Comparison of ENCODE assay signal across 9 mouse cellular contexts in genomic region chr5:66384806-66385446, GRCm38 (mm10).
DNase-seq lines count a peak whose midpoint lies in the region; ATAC-seq lines count a peak whose summit lies in the region.
"Had no signal": no experiment of that assay in that cellular context is flagged by ENCODE, and none has a peak within 500 bp of the region (broad histone marks: within the 10 kb centered on the region; RNA-seq: fewer than 3 reads in every experiment).

No protein-coding gene starts in this region.

- no peaks in the 10 kb centered on the region for H3K9me3 ChIP-seq in embryonic facial prominence, embryonic 13.5 days
- H3K9me3 ChIP-seq in embryonic facial prominence, embryonic 10.5 days, result no peaks in the 10 kb centered on the region
- H3K9me3 ChIP-seq in hindbrain, embryonic 15.5 days, result no peaks in the 10 kb centered on the region
- H3K9me3 ChIP-seq in hindbrain, embryonic 11.5 days (ENCODE audit: control insufficient read depth, low read length), result no peaks in the 10 kb centered on the region
- no peaks in the 10 kb centered on the region for H3K9me3 ChIP-seq in forebrain, embryonic 11.5 days (ENCODE audit: control insufficient read depth, low read length)

- peaks cover 31% of the 10 kb centered on the region for H3K4me1 ChIP-seq in embryonic facial prominence, embryonic 13.5 days
- 0 out of 2 replicates have a peak, but pooled peaks cover 7% of the 10 kb centered on the region for H3K4me1 ChIP-seq in embryonic facial prominence, embryonic 10.5 days
- peaks cover 38% of the 10 kb centered on the region for H3K4me1 ChIP-seq in hindbrain, embryonic 15.5 days (replicated peaks)
- H3K4me1 ChIP-seq in hindbrain, embryonic 11.5 days (replicated peaks; ENCODE audit: control insufficient read depth, insufficient read depth, low read length), result no peaks in the 10 kb centered on the region
- H3K4me1 ChIP-seq in forebrain, embryonic 11.5 days (replicated peaks; ENCODE audit: control insufficient read depth, insufficient read depth, low read length), result no peaks in the 10 kb centered on the region

- WGBS in embryonic facial prominence, embryonic 13.5 days, result 88% methylated on average over 6 of the region's 6 CpGs
- 85% methylated on average over 6 of the region's 6 CpGs for WGBS in embryonic facial prominence, embryonic 10.5 days
- 59% methylated on average over 6 of the region's 6 CpGs for WGBS in hindbrain, embryonic 15.5 days
- WGBS in hindbrain, embryonic 11.5 days, result 85% methylated on average over 6 of the region's 6 CpGs
- 87% methylated on average over 6 of the region's 6 CpGs for WGBS in forebrain, embryonic 11.5 days

- no peaks in the 10 kb centered on the region for H3K27me3 ChIP-seq in embryonic facial prominence, embryonic 13.5 days
- H3K27me3 ChIP-seq in embryonic facial prominence, embryonic 10.5 days (replicated peaks; ENCODE audit: low read depth, poor library complexity, severe bottlenecking), result no peaks in the 10 kb centered on the region
- H3K27me3 ChIP-seq in hindbrain, embryonic 15.5 days, result no peaks in the 10 kb centered on the region
- H3K27me3 ChIP-seq in hindbrain, embryonic 11.5 days (ENCODE audit: control insufficient read depth, insufficient read depth, low read length), result no peaks in the 10 kb centered on the region
- no peaks in the 10 kb centered on the region for H3K27me3 ChIP-seq in forebrain, embryonic 11.5 days (ENCODE audit: control insufficient read depth, insufficient read depth, low read length)

- no peak overlapping the region for H3K9ac ChIP-seq in embryonic facial prominence, embryonic 13.5 days
- no peak overlapping the region for H3K9ac ChIP-seq in hindbrain, embryonic 15.5 days
- H3K9ac ChIP-seq in hindbrain, embryonic 11.5 days (ENCODE audit: low read depth, low read length), result no peak overlapping the region
- no peak overlapping the region for H3K9ac ChIP-seq in forebrain, embryonic 11.5 days (ENCODE audit: low read length)
- H3K9ac ChIP-seq: liver, embryonic 14.5 days had no signal

- DNase-seq in embryonic facial prominence, embryonic 10.5 days (ENCODE audit: low spot score), result no peak
- no peak for DNase-seq in hindbrain, embryonic 11.5 days (ENCODE audit: low spot score)
- peak; percentile 92 for DNase-seq in Muller cell, postnatal 12 days (ENCODE audit: inconsistent ontology term)
- DNase-seq in cerebellum, postnatal 10 days, result peak; percentile 50 to 58
- no peak for DNase-seq in forebrain, embryonic 11.5 days (ENCODE audit: low spot score)
- DNase-seq in yolk sac, embryonic 10.5 days (ENCODE audit: low spot score), result no peak

- H3K4me2 ChIP-seq in embryonic facial prominence, embryonic 13.5 days, result no peak overlapping the region
- no peak overlapping the region for H3K4me2 ChIP-seq in hindbrain, embryonic 15.5 days
- no peak overlapping the region for H3K4me2 ChIP-seq in hindbrain, embryonic 11.5 days (replicated peaks; ENCODE audit: low read depth, low read length)
- no peak overlapping the region for H3K4me2 ChIP-seq in forebrain, embryonic 11.5 days (ENCODE audit: low read depth, low read length, severe bottlenecking)

- 0 out of 2 replicates have a peak, but pooled peaks cover 2% of the 10 kb centered on the region for H3K36me3 ChIP-seq in embryonic facial prominence, embryonic 13.5 days
- H3K36me3 ChIP-seq in embryonic facial prominence, embryonic 10.5 days (replicated peaks), result no peaks in the 10 kb centered on the region
- H3K36me3 ChIP-seq in hindbrain, embryonic 15.5 days, result no peaks in the 10 kb centered on the region
- no peaks in the 10 kb centered on the region for H3K36me3 ChIP-seq in hindbrain, embryonic 11.5 days (ENCODE audit: control insufficient read depth, insufficient read depth, low read length)
- no peaks in the 10 kb centered on the region for H3K36me3 ChIP-seq in forebrain, embryonic 11.5 days (ENCODE audit: control insufficient read depth, insufficient read depth, low read length)

- no peak for ATAC-seq in embryonic facial prominence, embryonic 13.5 days (ENCODE audit: insufficient number of reproducible peaks, insufficient read depth, low FRiP score, low TSS enrichment, low read depth)
- peak; percentile 62; the same call in 1 of the 2 replicates for ATAC-seq in hindbrain, embryonic 15.5 days (ENCODE audit: low FRiP score, low read depth)
- no peak for ATAC-seq in hindbrain, embryonic 11.5 days (ENCODE audit: low FRiP score)
- no peak for ATAC-seq in forebrain, embryonic 11.5 days (replicated peaks; ENCODE audit: low FRiP score)

- peak overlapping the region; percentile 0; the same call in 1 of the 2 replicates for H3K27ac ChIP-seq in embryonic facial prominence, embryonic 13.5 days
- no peak overlapping the region for H3K27ac ChIP-seq in embryonic facial prominence, embryonic 10.5 days (replicated peaks)
- H3K27ac ChIP-seq in hindbrain, embryonic 15.5 days (replicated peaks), result peak overlapping the region; percentile 20
- H3K27ac ChIP-seq in hindbrain, embryonic 11.5 days (ENCODE audit: low read depth, low read length), result no peak overlapping the region
- no peak overlapping the region for H3K27ac ChIP-seq in forebrain, embryonic 11.5 days (ENCODE audit: low read depth, low read length)
- H3K27ac ChIP-seq: liver, embryonic 14.5 days had no signal

- H3K4me3 ChIP-seq in embryonic facial prominence, embryonic 13.5 days, result no peak overlapping the region
- H3K4me3 ChIP-seq in embryonic facial prominence, embryonic 10.5 days, result no peak overlapping the region
- H3K4me3 ChIP-seq in hindbrain, embryonic 15.5 days, result no peak overlapping the region
- H3K4me3 ChIP-seq in hindbrain, embryonic 11.5 days (ENCODE audit: low read depth, low read length), result no peak overlapping the region
- no peak overlapping the region for H3K4me3 ChIP-seq in forebrain, embryonic 11.5 days (ENCODE audit: low read depth, low read length)

Comparison
In these comparisons a context has a peak if more than half of its experiments do, and no peak if none do; other contexts are left out.
1. H3K27ac ChIP-seq: peak in embryonic facial prominence, embryonic 13.5 days (single experiment) and hindbrain, embryonic 15.5 days (single experiment); none in embryonic facial prominence, embryonic 10.5 days (single experiment), hindbrain, embryonic 11.5 days (single experiment) and forebrain, embryonic 11.5 days (single experiment).
2. DNase-seq: peak in Muller cell, postnatal 12 days (single experiment) and cerebellum, postnatal 10 days (2 of 2); none in embryonic facial prominence, embryonic 10.5 days (single experiment), hindbrain, embryonic 11.5 days (single experiment), forebrain, embryonic 11.5 days (single experiment) and yolk sac, embryonic 10.5 days (single experiment).